Mouse (Mus musculus) embryonic fibroblast, embryonic 13.5 days (primary cell): ENCODE measurements around the gene Oscp1.

Experiments
- CTCF ChIP-seq: IDR thresholded peaks from 2 replicates; pipeline ENCODE4 v1.5.1; 2011; ENCODE audit warnings: mild to moderate bottlenecking, control low read depth, low read length, moderate library complexity, borderline replicate concordance; ENCODE audit not compliant: insufficient read depth
- POLR2A ChIP-seq: IDR thresholded peaks from 2 replicates; pipeline ENCODE4 v1.6.1; 2011; ENCODE audit warnings: low read depth, mild to moderate bottlenecking, control low read depth, low read length, moderate library complexity

DNA sequence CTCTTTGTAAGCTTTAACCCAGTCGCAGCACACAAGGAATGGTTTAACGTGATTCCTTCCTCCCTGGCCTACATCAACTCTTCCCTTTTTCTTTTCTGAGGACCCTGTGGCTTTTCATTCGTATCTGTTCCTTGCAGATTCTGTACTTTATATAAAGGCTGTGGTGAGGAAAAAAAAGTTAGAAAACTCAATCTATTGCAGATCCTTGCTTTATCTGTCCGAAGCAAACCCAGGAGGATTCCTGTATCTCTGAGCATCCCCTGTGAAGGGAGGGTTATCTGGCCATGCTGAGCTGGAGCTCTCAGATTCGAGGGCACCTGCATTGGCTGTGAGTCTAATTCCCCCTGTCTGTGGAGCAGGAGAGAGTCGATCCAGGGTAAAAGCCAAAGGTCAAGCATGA lies 10.5 kb downstream of the Oscp1 start:
- TF ChIP-seq POLR2A: no peak
- TF ChIP-seq CTCF: no peak
